Mouse (Mus musculus): ENCODE data around the gene Myf5. TPM values are rescaled to one million over a fixed set of nuclear protein-coding genes. Genes with fewer than 3 reads are reported as not detected.

The Myf5 gene
- polyA plus RNA-seq (2016; fragmentation: Nextera tagmentation; extraction: Ambion mirVana), result 0.43 and 0.47 TPM in 2 replicates

DNA sequence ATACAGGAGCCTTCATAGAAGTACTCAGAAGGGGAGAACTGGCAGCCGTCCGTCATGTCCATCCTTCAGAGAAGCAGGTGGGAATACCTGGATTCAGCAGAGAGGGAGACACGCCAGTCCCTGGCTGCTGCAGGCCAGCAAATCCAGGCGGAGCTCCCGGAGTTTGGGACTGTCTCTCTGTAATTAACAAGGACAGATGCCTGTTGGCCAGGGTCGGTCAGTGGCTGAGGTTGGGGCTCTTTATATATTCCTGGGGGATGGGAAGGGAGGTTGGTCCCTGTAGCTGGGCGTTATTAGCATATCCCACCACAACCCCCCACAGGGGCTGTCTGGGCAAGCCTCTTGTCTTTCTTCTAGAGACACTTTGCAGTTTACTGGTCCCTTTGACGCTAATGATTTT is at the start of gene Myf5:
TSS of gene Myf5 (minus strand) at position 265 of the 400 bp plus-strand sequence.
- Histone ChIP-seq H3K27ac (no peak within 1 kb of the TSS), H3K27me3 (ENCODE audit: poor library complexity, severe bottlenecking) (peaks cover 7% of the 10 kb centered on the region; the same call in 1 of the 2 replicates), H3K4me3 (no peak within 1 kb of the TSS), H3K36me3 (replicated peaks) (no peaks in the 10 kb centered on the region), H3K9me3 (no peaks in the 10 kb centered on the region), H3K4me1 (peaks cover 27% of the 10 kb centered on the region)
- 75% methylated on average over 8 of the region's 8 CpGs for WGBS
- DNase-seq (ENCODE audit: extremely low spot score, low spot score), result no peak

DNA sequence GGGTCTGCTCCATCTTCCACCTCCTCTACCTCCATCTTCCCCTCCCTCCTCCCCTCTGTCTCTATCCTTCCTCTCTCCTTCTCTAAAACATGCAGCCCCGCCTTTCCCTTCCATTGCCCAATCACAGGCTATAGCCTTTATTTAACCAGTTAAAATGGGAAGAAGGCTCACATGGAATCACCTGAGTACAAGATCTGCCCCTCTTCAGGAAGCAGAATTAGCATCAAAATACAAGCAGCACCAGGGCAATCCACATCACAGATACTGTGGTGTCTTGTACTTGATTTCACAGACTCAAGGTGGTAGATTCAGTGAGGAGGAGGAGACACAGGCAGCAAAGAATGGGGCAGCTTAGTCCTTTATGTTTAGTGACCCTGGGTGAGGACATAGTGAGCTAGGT is 42.8 kb upstream of the Myf5 start:
- 66% methylated on average over 1 of the region's 1 CpGs for WGBS

DNA sequence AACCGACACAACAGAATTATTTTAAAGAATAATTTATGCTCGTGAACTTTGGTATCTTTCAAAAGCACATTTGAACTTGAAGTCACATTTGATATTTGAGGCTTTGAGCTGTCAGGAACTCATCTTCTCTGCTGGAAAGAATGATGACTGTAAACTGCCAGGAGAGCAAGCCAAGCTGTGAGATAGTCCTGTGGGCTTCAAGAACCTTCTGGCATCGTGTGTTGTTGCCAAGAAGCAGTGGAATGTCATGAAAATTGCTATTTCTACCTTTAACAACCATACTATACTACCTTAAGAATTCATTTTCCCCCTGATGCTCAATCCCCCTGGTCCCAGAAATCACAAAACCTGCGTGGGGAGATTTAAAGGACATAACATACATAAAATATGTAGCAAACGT is 33.3 kb upstream of the Myf5 start:
- no peak for DNase-seq (ENCODE audit: extremely low spot score, low spot score)
- Histone ChIP-seq H3K4me1 (no peaks in the 10 kb centered on the region), H3K27me3 (ENCODE audit: poor library complexity, severe bottlenecking) (no peaks in the 10 kb centered on the region), H3K4me3 (no peak overlapping the region), H3K9me3 (no peaks in the 10 kb centered on the region), H3K27ac (no peak overlapping the region), H3K36me3 (replicated peaks) (no peaks in the 10 kb centered on the region)
- WGBS, result 89% methylated on average over 5 of the region's 5 CpGs

More for the DNA sequence above, 42.8 kb upstream of the Myf5 start:
- Histone ChIP-seq H3K4me1 (no peaks in the 10 kb centered on the region), H3K27ac (no peak overlapping the region), H3K4me3 (no peak overlapping the region), H3K27me3 (ENCODE audit: poor library complexity, severe bottlenecking) (no peaks in the 10 kb centered on the region), H3K9me3 (no peaks in the 10 kb centered on the region), H3K36me3 (replicated peaks) (no peaks in the 10 kb centered on the region)
- DNase-seq (ENCODE audit: extremely low spot score, low spot score), result no peak

DNA sequence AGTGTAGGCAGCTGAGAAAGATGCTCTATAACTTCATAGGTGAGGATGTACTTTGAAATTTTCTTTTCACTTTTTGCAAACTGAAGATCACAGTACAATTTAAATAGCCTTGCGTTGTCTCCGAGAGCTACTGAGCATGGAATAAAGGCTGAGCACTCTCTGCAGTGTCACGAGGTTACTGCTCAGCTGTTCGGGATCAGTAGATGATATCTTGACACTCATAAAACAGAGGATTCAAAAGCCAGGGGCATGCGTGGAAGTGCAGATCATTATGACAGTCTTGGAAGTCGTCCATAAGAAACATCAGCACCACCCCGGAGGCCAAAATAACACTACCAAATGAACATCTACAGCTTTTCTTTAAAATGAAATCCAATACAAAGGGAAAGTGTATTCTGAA is 30.7 kb upstream of the Myf5 start:
- Histone ChIP-seq H3K36me3 (replicated peaks) (no peaks in the 10 kb centered on the region), H3K9me3 (no peaks in the 10 kb centered on the region), H3K27ac (no peak overlapping the region), H3K4me1 (no peaks in the 10 kb centered on the region), H3K4me3 (no peak overlapping the region), H3K27me3 (ENCODE audit: poor library complexity, severe bottlenecking) (no peaks in the 10 kb centered on the region)
- no peak for DNase-seq (ENCODE audit: extremely low spot score, low spot score)
- 89% methylated on average over 7 of the region's 7 CpGs for WGBS

DNA sequence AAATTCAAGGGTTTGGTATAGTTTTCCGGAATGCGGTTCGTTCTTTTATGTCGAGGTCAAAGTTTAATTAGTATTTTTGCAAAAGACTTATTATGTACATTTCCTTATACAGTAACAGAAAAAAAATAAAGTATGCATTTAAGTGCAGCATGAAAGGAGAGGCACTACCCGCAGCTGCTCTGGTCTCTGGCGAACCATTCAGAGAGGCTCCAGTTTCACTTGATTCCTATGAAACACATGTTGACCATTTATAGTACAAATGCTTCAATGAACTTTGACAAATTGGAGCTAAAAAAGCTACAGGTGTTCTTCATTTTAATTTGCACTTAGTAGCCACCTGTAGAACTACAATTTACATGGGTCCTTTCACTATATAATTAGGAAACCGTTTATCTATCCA is 28.8 kb upstream of the Myf5 start:
- Histone ChIP-seq H3K4me3 (no peak overlapping the region), H3K27ac (no peak overlapping the region), H3K9me3 (no peaks in the 10 kb centered on the region), H3K27me3 (ENCODE audit: poor library complexity, severe bottlenecking) (no peaks in the 10 kb centered on the region), H3K4me1 (no peaks in the 10 kb centered on the region), H3K36me3 (replicated peaks) (no peaks in the 10 kb centered on the region)
- DNase-seq (ENCODE audit: extremely low spot score, low spot score), result no peak
- WGBS, result 81% methylated on average over 7 of the region's 7 CpGs

DNA sequence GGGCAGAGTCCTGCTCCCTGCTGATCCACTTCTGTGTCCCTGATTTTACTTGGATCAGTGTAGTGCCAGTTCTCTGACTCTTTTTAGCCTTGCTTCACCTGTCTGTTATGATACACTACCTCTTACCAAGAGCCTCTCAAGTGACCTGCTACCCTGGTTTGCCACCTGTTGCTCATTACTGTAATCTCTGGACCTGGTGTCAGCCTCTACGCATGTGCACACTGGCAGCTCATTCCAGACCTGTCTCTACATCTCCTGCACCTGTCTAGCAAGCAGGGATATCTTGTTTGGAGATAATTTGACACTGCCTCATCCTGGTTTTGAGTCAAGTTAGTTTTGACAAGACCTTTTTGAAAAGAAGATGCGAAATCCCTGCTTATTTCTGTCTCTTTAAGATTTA is 20.5 kb upstream of the Myf5 start:
- Histone ChIP-seq H3K27ac (no peak overlapping the region), H3K4me1 (no peaks in the 10 kb centered on the region), H3K36me3 (replicated peaks) (no peaks in the 10 kb centered on the region), H3K4me3 (no peak overlapping the region), H3K27me3 (ENCODE audit: poor library complexity, severe bottlenecking) (no peaks in the 10 kb centered on the region), H3K9me3 (no peaks in the 10 kb centered on the region)
- WGBS, result 81% methylated on average over 2 of the region's 2 CpGs
- no peak for DNase-seq (ENCODE audit: extremely low spot score, low spot score)

DNA sequence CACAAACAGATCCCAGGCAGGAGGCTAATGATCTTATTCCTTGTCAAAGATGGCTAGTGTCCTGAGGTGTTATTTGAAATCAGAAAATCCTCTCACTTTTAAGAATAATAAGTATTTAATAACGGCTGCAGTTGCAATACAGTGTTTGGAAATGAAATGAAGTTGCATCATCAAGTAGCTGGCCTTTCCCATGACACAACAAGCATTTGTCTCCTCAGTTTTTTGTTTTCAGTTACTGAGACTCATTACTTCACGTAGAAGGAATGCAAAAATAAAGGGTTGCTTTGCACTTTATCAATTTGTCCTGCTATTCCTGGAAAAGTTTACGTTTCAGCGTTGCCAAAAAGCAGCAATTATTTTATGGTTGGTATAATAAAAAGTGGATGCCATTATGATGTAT is 17.5 kb upstream of the Myf5 start:
- WGBS, result 89% methylated on average over 4 of the region's 4 CpGs
- H3K4me3 ChIP-seq, result no peak overlapping the region
- H3K27me3 ChIP-seq (ENCODE audit: poor library complexity, severe bottlenecking), result no peaks in the 10 kb centered on the region
- H3K4me1 ChIP-seq, result no peaks in the 10 kb centered on the region
- H3K9me3 ChIP-seq, result no peaks in the 10 kb centered on the region
- no peak for DNase-seq (ENCODE audit: extremely low spot score, low spot score)
- no peaks in the 10 kb centered on the region for H3K36me3 ChIP-seq (replicated peaks)
- H3K27ac ChIP-seq, result no peak overlapping the region

DNA sequence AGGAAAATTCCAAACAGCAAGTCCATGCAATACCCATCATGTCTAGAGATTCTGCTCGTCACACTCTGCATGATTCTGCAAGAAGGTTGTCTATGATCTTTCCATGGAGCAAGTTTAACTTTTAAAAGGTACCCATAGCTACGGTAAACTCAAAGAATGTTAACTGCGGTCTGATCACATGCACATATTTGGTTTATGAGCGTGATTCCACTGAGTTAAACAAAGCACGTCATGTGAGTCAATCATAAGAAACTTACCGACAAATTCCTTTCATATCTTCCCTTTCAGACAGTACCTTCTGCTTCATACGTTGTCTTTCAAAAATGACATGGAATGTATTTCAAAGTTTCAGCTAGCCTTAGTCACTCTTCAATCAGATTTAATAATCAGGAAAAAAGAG is 16.3 kb upstream of the Myf5 start:
- Histone ChIP-seq H3K4me3 (no peak overlapping the region), H3K27ac (no peak overlapping the region), H3K27me3 (ENCODE audit: poor library complexity, severe bottlenecking) (no peaks in the 10 kb centered on the region), H3K36me3 (replicated peaks) (no peaks in the 10 kb centered on the region), H3K9me3 (no peaks in the 10 kb centered on the region), H3K4me1 (no peaks in the 10 kb centered on the region)
- 96% methylated on average over 7 of the region's 7 CpGs for WGBS
- no peak for DNase-seq (ENCODE audit: extremely low spot score, low spot score)

DNA sequence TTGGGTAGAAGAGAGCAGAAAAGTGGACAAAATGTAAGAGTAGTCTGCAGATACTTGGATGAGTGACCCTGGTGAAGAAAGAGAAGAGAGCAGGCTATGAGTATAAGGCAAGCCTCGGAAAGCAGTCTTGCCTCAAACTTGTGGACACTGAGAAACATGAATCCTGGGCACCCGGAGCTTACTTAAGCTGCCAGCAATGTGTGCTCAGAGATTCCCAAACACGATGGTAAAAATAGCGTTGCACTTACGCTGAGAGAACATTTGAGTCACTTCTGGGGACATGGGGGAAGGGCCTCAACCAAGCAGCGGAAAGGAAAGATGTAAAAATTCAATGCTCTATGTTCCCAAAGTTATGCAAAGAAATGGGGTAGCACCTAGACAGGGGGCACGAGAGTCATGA is 13.7 kb upstream of the Myf5 start:
- Histone ChIP-seq H3K36me3 (replicated peaks) (no peaks in the 10 kb centered on the region), H3K4me3 (no peak overlapping the region), H3K4me1 (no peaks in the 10 kb centered on the region), H3K9me3 (no peaks in the 10 kb centered on the region), H3K27ac (no peak overlapping the region), H3K27me3 (ENCODE audit: poor library complexity, severe bottlenecking) (peaks cover under 1% of the 10 kb centered on the region; the same call in 1 of the 2 replicates)
- WGBS, result 90% methylated on average over 7 of the region's 7 CpGs
- no peak for DNase-seq (ENCODE audit: extremely low spot score, low spot score)

DNA sequence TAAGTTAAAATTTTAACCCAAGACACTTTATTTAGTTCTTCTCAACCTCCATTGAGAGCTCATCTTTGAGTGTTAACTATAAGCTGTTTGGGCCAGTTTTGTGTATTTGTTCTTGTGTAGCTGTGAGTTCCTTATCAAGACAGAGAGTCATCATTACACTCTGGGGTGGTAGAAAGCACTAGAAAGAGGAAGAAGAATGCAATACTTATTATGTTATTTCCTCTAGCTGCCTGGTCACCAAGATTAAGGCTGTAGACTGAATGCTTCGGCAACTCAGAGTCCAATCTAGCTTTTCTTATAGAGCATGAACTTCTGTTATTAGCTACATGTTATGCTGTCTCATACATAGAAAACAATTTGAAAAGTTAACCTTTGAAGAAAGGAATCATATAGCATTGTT is 10.5 kb upstream of the Myf5 start:
- Histone ChIP-seq H3K27ac (no peak overlapping the region), H3K27me3 (ENCODE audit: poor library complexity, severe bottlenecking) (peaks cover 12% of the 10 kb centered on the region), H3K4me3 (no peak overlapping the region), H3K9me3 (no peaks in the 10 kb centered on the region), H3K36me3 (replicated peaks) (no peaks in the 10 kb centered on the region), H3K4me1 (peaks cover 16% of the 10 kb centered on the region)
- 91% methylated on average over 1 of the region's 1 CpGs for WGBS
- no peak for DNase-seq (ENCODE audit: extremely low spot score, low spot score)

DNA sequence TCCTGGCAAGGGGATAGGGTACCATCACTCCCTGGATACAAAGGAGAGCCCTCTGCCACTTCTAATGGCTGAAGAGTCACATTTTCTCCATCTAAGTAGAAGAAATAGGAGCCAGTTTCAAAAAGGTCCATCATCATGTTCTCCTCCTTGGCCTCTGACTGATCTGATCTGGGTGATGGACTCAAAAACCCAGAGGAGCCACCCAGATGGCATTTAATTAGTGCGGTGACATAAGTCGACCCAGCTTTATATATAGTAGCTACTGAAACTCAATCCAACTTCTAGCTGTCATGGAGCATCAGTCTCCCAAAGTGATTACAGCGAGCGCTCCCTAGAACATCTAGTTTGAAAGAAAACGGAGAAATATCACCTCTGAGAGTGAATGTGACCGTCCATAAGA is 8.6 kb upstream of the Myf5 start, which contains the start of gene Myf6:
TSS of gene Myf6 (minus strand) at position 170 of the 400 bp plus-strand sequence.
- Histone ChIP-seq H3K9me3 (no peaks in the 10 kb centered on the region), H3K4me1 (peaks cover 16% of the 10 kb centered on the region), H3K36me3 (replicated peaks) (no peaks in the 10 kb centered on the region), H3K27ac (peak within 1 kb of the TSS; percentile 44; the same call in 1 of the 2 replicates), H3K27me3 (ENCODE audit: poor library complexity, severe bottlenecking) (peaks cover 12% of the 10 kb centered on the region), H3K4me3 (peak within 1 kb of the TSS; percentile 37)
- no peak for DNase-seq (ENCODE audit: extremely low spot score, low spot score)
- 89% methylated on average over 6 of the region's 6 CpGs for WGBS

DNA sequence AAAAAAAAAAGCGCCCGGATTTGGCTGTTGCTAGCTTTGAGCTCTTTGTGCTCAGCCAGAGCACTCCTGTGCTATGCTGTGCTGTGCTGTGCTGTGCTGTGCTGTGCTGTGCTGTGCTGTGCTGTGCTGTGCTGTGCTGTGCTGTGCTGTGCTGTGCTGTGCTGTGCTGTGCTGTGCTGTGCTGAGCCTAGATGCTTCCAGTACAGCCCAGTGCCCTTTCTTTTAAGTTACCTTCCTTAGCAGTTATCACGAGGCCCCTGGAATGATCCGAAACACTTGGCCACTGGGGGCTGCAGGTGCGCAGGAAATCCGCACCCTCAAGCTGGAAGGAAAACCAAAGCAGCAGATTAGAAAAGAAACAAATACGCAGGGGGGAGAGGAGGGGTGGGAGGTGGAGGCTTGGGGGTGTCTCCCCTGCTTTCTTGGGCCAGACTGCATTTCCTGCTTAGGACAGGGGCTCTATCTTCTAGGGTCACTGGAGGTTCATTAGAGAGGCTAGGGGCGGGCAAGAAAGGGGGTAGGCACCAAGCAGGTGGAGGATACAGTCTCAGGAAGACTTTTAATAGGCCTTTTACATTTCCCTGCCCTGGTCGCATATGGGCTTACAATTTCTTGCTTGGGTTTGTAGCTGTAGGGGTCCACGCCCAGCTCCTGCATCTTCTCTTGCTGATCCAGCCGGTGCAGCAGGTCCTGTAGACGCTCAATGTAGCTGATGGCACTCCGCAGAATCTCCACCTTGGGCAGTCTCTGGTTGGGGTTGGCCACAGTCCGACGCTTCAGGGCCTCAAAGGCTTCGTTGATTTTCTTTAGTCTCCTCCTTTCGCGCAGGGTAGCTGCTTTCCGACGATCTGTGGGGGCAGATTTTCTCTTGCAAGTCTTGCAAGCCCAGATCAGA is 7.9 kb upstream of the Myf5 start:
- no peaks in the 10 kb centered on the region for H3K9me3 ChIP-seq
- H3K4me3 ChIP-seq, result peak overlapping the region; percentile 37
- WGBS, result 43% methylated on average over 20 of the region's 20 CpGs

DNA sequence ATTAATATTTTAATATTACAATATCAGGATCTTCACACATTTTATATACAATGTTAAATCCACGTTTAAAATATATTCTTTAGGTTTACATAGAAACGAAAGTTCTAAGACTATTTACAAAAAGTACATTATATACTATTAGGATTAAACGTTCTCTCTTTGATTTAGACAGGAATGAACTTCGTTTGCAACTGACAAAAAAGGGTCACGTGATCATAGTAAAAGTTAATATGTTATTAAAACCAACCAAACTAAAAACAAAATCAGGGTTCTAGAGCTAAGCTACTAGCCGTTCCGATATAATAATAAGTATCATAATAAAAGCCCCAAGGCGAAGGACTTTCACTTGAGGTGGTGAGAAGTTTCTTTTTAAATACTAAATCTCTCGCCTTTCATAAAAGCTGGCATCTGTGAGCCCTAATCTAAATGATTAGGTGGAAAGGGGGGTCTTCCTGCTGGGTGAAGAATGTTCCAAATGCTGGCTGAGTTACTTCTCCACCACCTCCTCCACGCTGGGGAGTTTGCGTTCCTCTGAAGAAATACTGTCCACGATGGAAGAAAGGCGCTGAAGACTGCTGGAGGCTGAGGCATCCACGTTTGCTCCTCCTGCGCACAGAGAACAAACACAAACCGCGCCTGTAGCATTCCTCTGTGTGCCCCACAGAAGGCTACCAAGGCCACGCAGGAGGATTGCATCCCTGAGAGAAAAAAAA is 7.1 kb upstream of the Myf5 start:
- Histone ChIP-seq H3K36me3 (replicated peaks) (no peaks in the 10 kb centered on the region), H3K27me3 (ENCODE audit: poor library complexity, severe bottlenecking) (peaks cover 12% of the 10 kb centered on the region), H3K27ac (peak overlapping the region; percentile 63), H3K4me1 (peaks cover 29% of the 10 kb centered on the region), H3K9me3 (no peaks in the 10 kb centered on the region), H3K4me3 (peak overlapping the region; percentile 37)
- no peak for DNase-seq (ENCODE audit: extremely low spot score, low spot score)
- 42% methylated on average over 18 of the region's 18 CpGs for WGBS

More for the DNA sequence above, 7.9 kb upstream of the Myf5 start:
- Histone ChIP-seq H3K27me3 (ENCODE audit: poor library complexity, severe bottlenecking) (peaks cover 12% of the 10 kb centered on the region), H3K36me3 (replicated peaks) (no peaks in the 10 kb centered on the region), H3K27ac (peak overlapping the region; percentile 63), H3K4me1 (peaks cover 21% of the 10 kb centered on the region)
- DNase-seq (ENCODE audit: extremely low spot score, low spot score), result no peak

Measured in forebrain, embryonic 10.5 days (tissue).